Mouse (Mus musculus): ENCODE results near the gene Ogfod2. TPM values are rescaled to one million over a fixed set of nuclear protein-coding genes. Genes with fewer than 3 reads are reported as not detected.

Gene Ogfod2
- polyA plus RNA-seq, 1 experiment, result 35.5 TPM

DNA sequence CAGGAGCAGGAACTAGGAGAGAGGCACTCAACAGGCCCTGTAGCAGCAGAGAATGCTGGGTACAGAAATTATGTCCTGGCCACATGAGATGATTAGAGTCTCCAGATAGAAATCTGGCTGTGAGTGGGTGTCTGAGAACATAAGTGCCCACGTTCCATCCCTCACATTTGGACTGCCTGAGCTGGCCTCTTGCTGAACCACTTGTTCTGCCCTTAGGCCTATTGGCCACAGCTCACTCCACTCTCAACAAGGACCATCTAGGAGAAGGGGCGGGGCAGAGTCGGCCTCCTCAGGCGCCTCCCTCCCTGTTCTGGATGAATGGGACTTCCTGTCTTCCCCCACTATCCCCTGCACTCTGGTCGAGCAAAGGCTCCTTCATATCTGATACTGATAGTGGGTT is 36.9 kb downstream of the Ogfod2 start:
- WGBS, result 70% methylated on average over 5 of the region's 5 CpGs
- no peak for TF ChIP-seq POLR2A (IDR thresholded peaks at IDR 0.05; ENCODE audit: borderline replicate concordance, control insufficient read depth, low read depth, low read length)
- no peak for TF ChIP-seq CTCF (IDR thresholded peaks at IDR 0.05; ENCODE audit: control insufficient read depth, insufficient read depth, low read length)
- no peak overlapping the region for H3K27ac ChIP-seq (ENCODE audit: control insufficient read depth, insufficient read depth, low read depth, low read length, poor library complexity)

DNA sequence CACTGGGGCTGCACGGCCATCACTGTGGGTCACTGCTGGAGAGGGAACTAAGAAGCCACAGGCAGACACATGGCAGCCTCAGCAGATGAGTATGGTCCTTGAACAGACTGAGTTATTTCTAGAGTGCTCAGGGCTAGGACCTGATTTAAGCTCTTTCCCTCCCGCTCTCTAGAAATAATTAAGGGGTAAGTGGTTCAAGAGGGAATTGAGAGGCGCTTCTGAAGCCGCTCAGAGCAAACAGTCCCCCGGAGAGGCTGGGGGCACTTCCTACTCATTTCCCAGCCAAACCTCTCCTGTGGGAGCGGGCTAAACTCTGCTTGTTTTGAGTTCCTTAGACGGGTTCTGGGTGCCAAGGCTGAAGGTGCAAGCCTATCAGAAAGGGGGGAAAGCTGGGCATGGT is 38.8 kb downstream of the Ogfod2 start:
- TF ChIP-seq POLR2A (IDR thresholded peaks at IDR 0.05; ENCODE audit: borderline replicate concordance, control insufficient read depth, low read depth, low read length) (no peak), CTCF (IDR thresholded peaks at IDR 0.05; ENCODE audit: control insufficient read depth, insufficient read depth, low read length) (no peak)
- H3K27ac ChIP-seq (ENCODE audit: control insufficient read depth, insufficient read depth, low read depth, low read length, poor library complexity), result no peak overlapping the region
- H3K4me3 ChIP-seq (replicated peaks; ENCODE audit: control insufficient read depth, low read depth, low read length), result no peak overlapping the region
- 84% methylated on average over 7 of the region's 7 CpGs for WGBS
- no peaks in the 10 kb centered on the region for H3K4me1 ChIP-seq (ENCODE audit: control insufficient read depth, insufficient read depth, low read length)

More for the DNA sequence above, 36.9 kb downstream of the Ogfod2 start:
- no peaks in the 10 kb centered on the region for H3K4me1 ChIP-seq (ENCODE audit: control insufficient read depth, insufficient read depth, low read length)
- no peak overlapping the region for H3K4me3 ChIP-seq (replicated peaks; ENCODE audit: control insufficient read depth, low read depth, low read length)

DNA sequence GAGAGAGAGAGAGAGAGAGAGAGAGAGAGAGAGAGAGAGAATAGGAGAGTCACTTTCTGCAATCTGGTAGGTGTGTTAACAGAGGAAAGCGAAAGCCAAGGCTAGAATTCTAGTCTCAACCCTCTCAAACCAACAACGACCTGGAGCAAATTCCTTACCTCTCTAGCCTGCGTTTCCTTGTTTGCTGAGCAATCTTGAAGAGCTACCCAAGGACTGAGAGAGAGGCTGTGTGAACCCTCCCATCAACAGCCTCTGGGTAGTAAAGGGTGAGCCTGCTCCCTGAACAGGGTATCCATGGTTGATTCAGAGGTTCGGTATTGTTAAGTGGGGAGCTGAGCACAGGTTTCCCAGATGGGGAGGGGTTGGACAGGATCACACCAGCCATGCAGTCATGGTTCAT is 40.6 kb downstream of the Ogfod2 start:
- 84% methylated on average over 4 of the region's 4 CpGs for WGBS

DNA sequence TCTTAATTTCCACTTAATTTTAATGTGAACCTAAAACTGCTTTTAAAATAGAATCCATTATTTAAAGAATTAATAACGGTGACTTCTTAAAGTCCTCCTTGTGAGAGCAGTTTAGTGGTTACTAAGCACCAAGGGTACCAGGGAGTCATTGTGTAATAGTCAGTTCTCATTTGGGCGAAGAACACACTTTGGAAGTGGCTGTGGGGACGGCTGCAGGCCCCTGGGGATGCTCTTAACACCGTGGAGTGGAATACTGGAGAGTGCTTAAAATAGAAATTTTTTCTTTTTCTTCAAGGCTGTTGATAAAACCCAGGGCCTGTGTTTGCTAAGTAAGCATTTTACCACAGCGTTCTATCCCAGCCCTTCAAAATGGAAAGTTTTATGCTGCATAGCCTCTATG is 43.8 kb downstream of the Ogfod2 start:
- 75% methylated on average over 5 of the region's 5 CpGs for WGBS
- Histone ChIP-seq H3K4me3 (replicated peaks; ENCODE audit: control insufficient read depth, low read depth, low read length) (no peak overlapping the region), H3K27ac (ENCODE audit: control insufficient read depth, insufficient read depth, low read depth, low read length, poor library complexity) (no peak overlapping the region), H3K4me1 (ENCODE audit: control insufficient read depth, insufficient read depth, low read length) (no peaks in the 10 kb centered on the region)
- TF ChIP-seq POLR2A (IDR thresholded peaks at IDR 0.05; ENCODE audit: borderline replicate concordance, control insufficient read depth, low read depth, low read length) (no peak), CTCF (IDR thresholded peaks at IDR 0.05; ENCODE audit: control insufficient read depth, insufficient read depth, low read length) (no peak)

More for the DNA sequence above, 40.6 kb downstream of the Ogfod2 start:
- TF ChIP-seq POLR2A (IDR thresholded peaks at IDR 0.05; ENCODE audit: borderline replicate concordance, control insufficient read depth, low read depth, low read length), result no peak
- no peak for TF ChIP-seq CTCF (IDR thresholded peaks at IDR 0.05; ENCODE audit: control insufficient read depth, insufficient read depth, low read length)
- Histone ChIP-seq H3K4me3 (replicated peaks; ENCODE audit: control insufficient read depth, low read depth, low read length) (no peak overlapping the region), H3K4me1 (ENCODE audit: control insufficient read depth, insufficient read depth, low read length) (no peaks in the 10 kb centered on the region), H3K27ac (ENCODE audit: control insufficient read depth, insufficient read depth, low read depth, low read length, poor library complexity) (no peak overlapping the region)

DNA sequence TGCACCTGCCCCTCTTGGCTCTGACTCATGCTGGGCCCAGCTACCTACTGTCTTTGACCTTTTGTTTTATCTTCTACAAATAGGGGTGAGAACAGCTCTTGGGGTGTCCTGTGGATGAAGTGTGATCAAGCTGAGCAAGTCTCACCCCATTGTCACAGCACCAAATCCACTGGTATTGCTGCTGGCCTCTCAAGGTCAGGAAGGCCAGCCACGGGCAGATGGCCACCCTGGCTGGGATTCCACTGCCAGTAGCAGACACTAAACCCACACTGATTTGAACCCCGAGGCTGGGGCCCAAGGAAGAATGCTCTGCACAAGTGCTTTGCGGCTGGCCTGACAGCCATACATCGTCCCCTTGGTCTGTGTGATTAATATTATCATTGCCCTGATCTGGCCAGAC is 46.2 kb downstream of the Ogfod2 start:
- WGBS, result 72% methylated on average over 4 of the region's 4 CpGs
- no peaks in the 10 kb centered on the region for H3K4me1 ChIP-seq (ENCODE audit: control insufficient read depth, insufficient read depth, low read length)
- H3K4me3 ChIP-seq (replicated peaks; ENCODE audit: control insufficient read depth, low read depth, low read length), result no peak overlapping the region
- TF ChIP-seq POLR2A (IDR thresholded peaks at IDR 0.05; ENCODE audit: borderline replicate concordance, control insufficient read depth, low read depth, low read length), result no peak
- no peak for TF ChIP-seq CTCF (IDR thresholded peaks at IDR 0.05; ENCODE audit: control insufficient read depth, insufficient read depth, low read length)
- no peak overlapping the region for H3K27ac ChIP-seq (ENCODE audit: control insufficient read depth, insufficient read depth, low read depth, low read length, poor library complexity)

DNA sequence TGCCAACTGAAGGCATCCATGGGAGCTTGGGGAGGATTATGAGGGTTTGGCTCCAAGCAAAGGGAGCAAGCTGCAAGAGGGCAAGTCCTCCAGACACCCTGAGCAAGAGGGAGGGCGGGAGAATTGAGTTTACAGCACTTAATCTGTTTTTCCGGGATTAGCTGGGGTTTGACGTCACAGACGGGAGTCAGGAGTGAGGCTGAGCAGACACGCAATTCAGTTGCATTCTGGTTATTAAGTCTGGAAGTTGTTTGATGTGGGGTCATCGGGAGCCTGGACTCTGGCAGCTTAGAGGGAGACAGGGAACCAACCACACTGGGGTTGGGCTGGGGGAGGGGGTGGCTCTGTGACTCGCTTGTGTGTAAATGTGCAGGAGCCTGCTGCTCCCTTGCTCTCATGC is 47.4 kb downstream of the Ogfod2 start:
- Histone ChIP-seq H3K4me3 (replicated peaks; ENCODE audit: control insufficient read depth, low read depth, low read length) (no peak overlapping the region), H3K4me1 (ENCODE audit: control insufficient read depth, insufficient read depth, low read length) (no peaks in the 10 kb centered on the region)
- 89% methylated on average over 7 of the region's 7 CpGs for WGBS

DNA sequence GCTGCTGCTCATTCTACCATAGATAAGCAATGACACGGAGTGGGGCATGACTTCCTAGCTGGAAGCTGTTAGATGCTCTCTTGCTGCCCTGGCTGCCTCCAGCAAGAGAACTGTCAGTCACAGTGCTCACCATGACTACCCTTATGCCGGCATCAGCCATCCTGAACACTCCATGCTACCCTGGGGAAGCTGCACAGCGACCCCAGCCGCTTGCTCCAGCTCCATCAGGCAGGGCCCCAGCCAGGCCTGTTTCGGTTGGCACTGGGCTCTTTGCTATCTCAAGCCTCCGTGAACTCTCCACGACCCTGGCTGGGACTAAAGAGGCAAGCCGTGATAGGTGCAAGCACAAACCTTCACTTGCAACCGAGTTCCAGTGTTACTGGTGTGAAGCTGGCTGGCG is 49.7 kb downstream of the Ogfod2 start:
- H3K4me1 ChIP-seq (ENCODE audit: control insufficient read depth, insufficient read depth, low read length), result peaks cover 1% of the 10 kb centered on the region; the same call in 1 of the 2 replicates

More for the DNA sequence above, 47.4 kb downstream of the Ogfod2 start:
- no peak overlapping the region for H3K27ac ChIP-seq (ENCODE audit: control insufficient read depth, insufficient read depth, low read depth, low read length, poor library complexity)
- TF ChIP-seq POLR2A (IDR thresholded peaks at IDR 0.05; ENCODE audit: borderline replicate concordance, control insufficient read depth, low read depth, low read length) (no peak), CTCF (IDR thresholded peaks at IDR 0.05; ENCODE audit: control insufficient read depth, insufficient read depth, low read length) (no peak)

DNA sequence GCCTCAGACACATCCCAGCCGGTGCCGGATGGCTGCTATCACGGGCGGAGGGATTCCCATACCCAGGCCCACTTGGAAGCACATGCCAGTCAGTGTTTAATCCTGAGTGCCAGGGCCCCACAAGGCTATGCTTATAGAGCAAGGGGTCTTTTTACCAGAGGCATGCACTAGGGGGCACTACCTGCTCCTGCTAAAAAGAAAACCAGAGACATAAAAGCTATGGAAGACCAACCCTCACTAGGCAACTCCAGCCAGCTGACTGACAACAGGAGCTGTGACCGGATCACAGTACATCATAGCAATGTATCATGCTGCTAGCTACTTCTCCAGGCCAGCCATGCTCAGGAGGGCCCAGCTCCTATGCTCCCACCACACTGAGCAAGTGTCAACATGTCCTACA is 50.5 kb downstream of the Ogfod2 start:
- Histone ChIP-seq H3K27ac (ENCODE audit: control insufficient read depth, insufficient read depth, low read depth, low read length, poor library complexity) (no peak overlapping the region), H3K4me3 (replicated peaks; ENCODE audit: control insufficient read depth, low read depth, low read length) (no peak overlapping the region), H3K4me1 (ENCODE audit: control insufficient read depth, insufficient read depth, low read length) (peaks cover 1% of the 10 kb centered on the region; the same call in 1 of the 2 replicates)
- TF ChIP-seq CTCF (IDR thresholded peaks at IDR 0.05; ENCODE audit: control insufficient read depth, insufficient read depth, low read length) (peak; percentile 35; the same call in 1 of the 2 replicates), POLR2A (IDR thresholded peaks at IDR 0.05; ENCODE audit: borderline replicate concordance, control insufficient read depth, low read depth, low read length) (no peak)
- 66% methylated on average over 5 of the region's 5 CpGs for WGBS

More for the DNA sequence above, 49.7 kb downstream of the Ogfod2 start:
- Histone ChIP-seq H3K4me3 (replicated peaks; ENCODE audit: control insufficient read depth, low read depth, low read length) (no peak overlapping the region), H3K27ac (ENCODE audit: control insufficient read depth, insufficient read depth, low read depth, low read length, poor library complexity) (no peak overlapping the region)
- 81% methylated on average over 10 of the region's 10 CpGs for WGBS
- TF ChIP-seq CTCF (IDR thresholded peaks at IDR 0.05; ENCODE audit: control insufficient read depth, insufficient read depth, low read length) (no peak), POLR2A (IDR thresholded peaks at IDR 0.05; ENCODE audit: borderline replicate concordance, control insufficient read depth, low read depth, low read length) (no peak)

DNA sequence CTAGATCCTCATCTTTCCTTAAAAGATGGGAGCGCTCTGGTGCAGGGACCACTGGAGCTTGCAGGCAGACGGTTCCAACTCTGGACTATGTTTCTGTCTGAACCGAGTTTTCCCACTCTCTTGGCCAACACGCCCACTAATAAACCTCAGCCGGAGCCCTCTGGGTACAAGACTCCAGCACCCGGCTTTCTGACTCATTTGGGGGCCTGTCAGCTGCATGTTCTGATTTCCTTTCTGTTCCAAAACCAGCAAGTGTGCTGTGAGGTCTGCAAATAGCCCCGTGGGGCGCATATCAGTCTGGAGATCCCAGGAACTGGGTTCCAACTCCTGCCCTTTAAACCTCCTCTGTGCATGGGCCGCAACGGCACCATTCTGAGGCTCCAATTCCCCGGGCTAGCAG is 51.3 kb downstream of the Ogfod2 start:
- 87% methylated on average over 11 of the region's 11 CpGs for WGBS
- no peak overlapping the region for H3K4me3 ChIP-seq (replicated peaks; ENCODE audit: control insufficient read depth, low read depth, low read length)
- H3K27ac ChIP-seq (ENCODE audit: control insufficient read depth, insufficient read depth, low read depth, low read length, poor library complexity), result no peak overlapping the region
- H3K4me1 ChIP-seq (ENCODE audit: control insufficient read depth, insufficient read depth, low read length), result peaks cover 1% of the 10 kb centered on the region; the same call in 1 of the 2 replicates
- no peak for TF ChIP-seq POLR2A (IDR thresholded peaks at IDR 0.05; ENCODE audit: borderline replicate concordance, control insufficient read depth, low read depth, low read length)
- no peak for TF ChIP-seq CTCF (IDR thresholded peaks at IDR 0.05; ENCODE audit: control insufficient read depth, insufficient read depth, low read length)

Other genes starting within 250 kb of the Ogfod2 start
- gene Hcar2, start 246.8 kb upstream of the Ogfod2 start, polyA plus RNA-seq (2011; ENCODE audit: insufficient read depth, insufficient read length, low replicate concordance, missing spikeins), result 3.6 TPM in 1 of 2 replicates, not detected in the other
- not detected in 2 replicates for gene Hcar1, start 232.3 kb upstream of the Ogfod2 start, polyA plus RNA-seq (2011; ENCODE audit: insufficient read depth, insufficient read length, low replicate concordance, missing spikeins)
- 28.4 and 41.1 TPM in 2 replicates for gene Denr, start 205.1 kb upstream of the Ogfod2 start, polyA plus RNA-seq (2011; ENCODE audit: insufficient read depth, insufficient read length, low replicate concordance, missing spikeins)
- 6.9 TPM in 1 of 2 replicates, not detected in the other for gene Gm43518, start 184.9 kb upstream of the Ogfod2 start, polyA plus RNA-seq (2011; ENCODE audit: insufficient read depth, insufficient read length, low replicate concordance, missing spikeins)
- 6.0 and 10.6 TPM in 2 replicates for gene Ccdc62, start 181.6 kb upstream of the Ogfod2 start, polyA plus RNA-seq (2011; ENCODE audit: insufficient read depth, insufficient read length, low replicate concordance, missing spikeins)
- gene Hip1r, start 138.7 kb upstream of the Ogfod2 start, polyA plus RNA-seq (2011; ENCODE audit: insufficient read depth, insufficient read length, low replicate concordance, missing spikeins), result 25.5 and 53.6 TPM in 2 replicates
- gene Vps37b, start 80.0 kb upstream of the Ogfod2 start, polyA plus RNA-seq (2011; ENCODE audit: insufficient read depth, insufficient read length, low replicate concordance, missing spikeins), result 11.3 and 26.1 TPM in 2 replicates
- 5.9 and 7.4 TPM in 2 replicates for gene Abcb9, start 16.5 kb upstream of the Ogfod2 start, polyA plus RNA-seq (2011; ENCODE audit: insufficient read depth, insufficient read length, low replicate concordance, missing spikeins)
- 72.3 and 112 TPM in 2 replicates for gene Arl6ip4, start 3.8 kb downstream of the Ogfod2 start, polyA plus RNA-seq (2011; ENCODE audit: insufficient read depth, insufficient read length, low replicate concordance, missing spikeins)
- 10.8 and 11.6 TPM in 2 replicates for gene Pitpnm2, start 137.5 kb downstream of the Ogfod2 start, polyA plus RNA-seq (2011; ENCODE audit: insufficient read depth, insufficient read length, low replicate concordance, missing spikeins)
- gene Mphosph9, start 215.7 kb downstream of the Ogfod2 start, polyA plus RNA-seq (2011; ENCODE audit: insufficient read depth, insufficient read length, low replicate concordance, missing spikeins), result 7.1 and 10.3 TPM in 2 replicates
- 3.1 and 6.3 TPM in 2 replicates for gene 2810006K23Rik, start 215.8 kb downstream of the Ogfod2 start, polyA plus RNA-seq (2011; ENCODE audit: insufficient read depth, insufficient read length, low replicate concordance, missing spikeins)